Mouse (Mus musculus): Measurements from ENCODE around the gene Lca5l. TPM values are rescaled to one million over a fixed set of nuclear protein-coding genes. Genes with fewer than 3 reads are reported as not detected.

Lca5l gene
- polyA plus RNA-seq (2014; fragmentation: Illumina TruSeq; extraction: RNeasy Lipid Tissue Mini Kit (QIAGEN cat#74804); ENCODE audit: low read depth, low replicate concordance) = 0.52 TPM

DNA sequence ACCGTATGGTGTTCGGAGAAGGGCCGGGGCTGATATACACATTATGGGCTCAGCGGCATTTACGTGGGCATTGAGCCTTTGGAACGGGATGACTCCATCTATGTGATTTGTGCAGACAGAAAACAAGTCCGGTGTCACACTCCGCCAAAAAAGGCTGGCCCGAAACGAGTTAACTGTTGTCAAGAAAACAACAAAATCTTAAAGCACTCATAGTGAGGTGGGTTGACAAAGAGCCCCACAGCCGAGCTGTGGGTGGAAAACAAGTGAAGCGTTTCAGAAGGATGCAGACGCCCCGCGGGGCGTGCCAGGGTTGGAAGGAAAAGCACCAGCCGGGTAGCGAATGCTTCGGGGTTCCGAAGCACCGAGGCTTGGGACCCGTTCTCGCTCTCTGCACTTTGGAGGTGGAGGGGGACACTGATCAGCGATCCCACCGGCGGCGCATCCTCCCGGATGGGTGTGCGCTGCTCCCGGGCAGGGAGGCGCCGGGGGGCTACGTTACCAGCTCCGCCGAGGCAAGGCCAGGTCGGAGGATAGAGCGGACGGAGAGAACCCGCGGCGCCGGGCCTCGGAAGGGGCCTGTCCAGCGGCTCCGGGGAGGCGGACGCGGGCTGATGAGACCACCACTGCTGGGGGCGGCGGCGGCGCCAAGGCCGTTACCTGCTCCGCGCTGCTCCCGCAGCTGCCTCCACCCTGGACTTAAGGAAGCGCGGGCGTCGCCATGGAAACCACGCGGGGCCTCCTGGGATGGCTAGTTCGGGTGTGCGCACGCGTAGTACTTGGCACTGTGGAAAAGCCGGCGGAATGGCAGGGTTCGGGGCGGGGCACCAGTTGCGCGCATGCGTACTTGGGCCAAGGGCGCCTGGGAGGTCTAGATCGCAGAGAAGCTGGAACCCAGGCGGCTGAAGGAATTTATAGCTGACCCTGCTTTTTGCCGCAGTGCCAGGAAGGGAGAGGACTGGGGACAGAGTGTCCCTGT, at the start of gene Lca5l:
Gene Lca5l, minus strand, starts transcription at position 741 of the 976 bp plus-strand sequence.

DNA sequence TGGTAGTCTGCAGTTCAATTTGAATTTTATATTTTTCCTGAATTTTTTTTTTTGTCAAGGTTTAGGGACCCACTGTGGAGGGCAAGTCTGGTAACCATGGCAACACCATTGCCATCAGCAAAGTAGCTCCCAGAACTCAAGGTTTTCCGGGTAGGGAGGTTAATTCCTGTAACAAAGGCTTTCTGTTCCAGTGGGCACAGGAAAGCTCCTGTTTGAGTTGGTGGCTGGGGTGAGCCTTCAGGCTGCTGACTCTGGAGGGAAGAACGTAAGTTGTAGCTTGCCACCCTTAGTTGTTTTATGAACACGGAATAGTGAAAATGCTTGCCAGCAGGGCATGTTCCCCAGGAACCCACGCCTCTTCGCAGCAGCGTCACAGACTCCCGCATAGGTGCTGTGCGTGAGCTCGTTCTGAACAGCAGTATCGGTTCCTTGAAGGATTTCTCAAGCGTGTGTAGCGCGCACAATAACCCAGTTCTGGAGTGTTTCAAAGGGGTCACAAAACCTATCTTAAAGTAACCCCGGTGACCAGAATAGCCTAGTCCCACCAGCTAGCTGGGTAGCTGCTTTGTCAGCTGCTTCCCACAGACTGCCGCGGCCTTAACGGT, 43.4 kb upstream of the Lca5l start, which contains the start of gene B3galt5:
Gene B3galt5, plus strand, starts transcription at position 436 of the 605 bp plus-strand sequence.

DNA sequence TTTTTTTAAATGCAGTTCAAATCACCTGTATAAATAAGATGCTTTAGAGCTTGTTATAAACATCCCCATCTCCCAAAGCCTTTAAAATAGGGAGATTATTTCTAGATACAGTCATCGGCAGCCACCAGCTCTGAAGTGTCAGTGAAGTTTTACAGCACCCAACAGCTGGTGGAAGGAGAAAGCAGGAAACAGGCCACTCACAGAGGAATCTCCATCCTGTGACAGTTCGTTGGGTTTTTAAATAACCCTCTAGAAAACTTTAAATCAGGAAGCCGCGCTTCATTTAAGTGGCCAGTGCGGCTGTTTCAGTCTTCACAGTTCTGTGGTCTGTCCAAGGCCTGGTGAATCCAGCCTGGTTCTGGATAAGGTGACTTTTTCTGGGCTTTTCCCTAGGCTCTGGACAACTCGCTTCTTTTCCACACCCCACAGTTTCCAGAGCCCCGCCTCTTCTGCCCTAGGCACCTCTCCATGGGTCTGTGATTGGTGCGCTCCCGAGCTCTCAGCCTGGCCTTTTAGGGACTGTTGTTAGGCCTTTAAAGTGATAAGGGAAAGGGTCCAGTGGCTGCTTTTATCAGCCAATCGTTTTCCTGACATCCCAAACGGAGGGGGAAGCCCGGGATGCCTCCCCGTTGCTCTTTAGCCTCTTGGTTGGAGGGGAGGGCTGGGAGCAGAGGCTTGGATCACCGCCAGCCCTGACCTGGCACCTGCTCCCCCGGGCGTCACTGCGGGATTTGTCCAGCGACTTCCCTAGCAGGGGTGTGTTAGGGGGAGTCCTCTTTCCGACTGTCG, 8.0 kb upstream of the Lca5l start, which contains the start of gene Sh3bgr:
Gene Sh3bgr, plus strand, starts transcription at position 538 of the 789 bp plus-strand sequence.

DNA sequence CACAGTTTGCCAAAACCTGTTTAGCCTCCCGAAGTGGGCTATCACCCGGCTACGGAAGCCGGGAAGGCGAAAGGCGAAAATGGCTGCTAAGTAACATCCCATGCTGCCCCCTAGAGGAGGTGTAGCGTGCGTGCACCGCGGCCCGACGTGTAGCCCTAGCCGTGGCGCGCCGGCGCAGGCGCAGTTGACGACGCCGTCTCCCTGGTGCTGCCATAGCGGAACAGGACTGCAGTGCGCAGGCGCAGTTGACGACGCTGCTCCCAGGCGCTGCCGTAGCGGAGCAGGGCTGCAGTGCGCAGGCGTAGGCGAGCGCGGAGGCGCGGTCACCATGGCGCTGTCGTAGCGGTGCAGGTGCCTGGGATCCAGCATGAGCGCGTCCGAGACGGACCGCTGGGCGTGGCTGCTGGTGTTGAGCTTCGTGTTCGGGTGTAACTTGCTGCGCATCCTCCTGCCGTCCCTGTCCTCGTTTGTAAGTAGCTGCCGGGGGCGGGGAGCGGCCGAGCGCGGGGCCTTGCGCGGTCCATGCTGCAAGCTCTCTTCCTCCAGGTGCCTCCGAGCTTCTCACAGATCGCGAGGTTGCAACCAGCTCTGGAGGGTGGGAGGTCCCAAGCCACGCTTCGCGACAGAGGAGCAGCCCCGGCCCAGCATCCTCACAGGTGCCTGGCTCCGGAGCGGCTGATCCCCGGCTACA, 46.8 kb downstream of the Lca5l start, which contains the start of gene Wrb:
Gene Wrb, plus strand, starts transcription at position 298 of the 691 bp plus-strand sequence.

DNA sequence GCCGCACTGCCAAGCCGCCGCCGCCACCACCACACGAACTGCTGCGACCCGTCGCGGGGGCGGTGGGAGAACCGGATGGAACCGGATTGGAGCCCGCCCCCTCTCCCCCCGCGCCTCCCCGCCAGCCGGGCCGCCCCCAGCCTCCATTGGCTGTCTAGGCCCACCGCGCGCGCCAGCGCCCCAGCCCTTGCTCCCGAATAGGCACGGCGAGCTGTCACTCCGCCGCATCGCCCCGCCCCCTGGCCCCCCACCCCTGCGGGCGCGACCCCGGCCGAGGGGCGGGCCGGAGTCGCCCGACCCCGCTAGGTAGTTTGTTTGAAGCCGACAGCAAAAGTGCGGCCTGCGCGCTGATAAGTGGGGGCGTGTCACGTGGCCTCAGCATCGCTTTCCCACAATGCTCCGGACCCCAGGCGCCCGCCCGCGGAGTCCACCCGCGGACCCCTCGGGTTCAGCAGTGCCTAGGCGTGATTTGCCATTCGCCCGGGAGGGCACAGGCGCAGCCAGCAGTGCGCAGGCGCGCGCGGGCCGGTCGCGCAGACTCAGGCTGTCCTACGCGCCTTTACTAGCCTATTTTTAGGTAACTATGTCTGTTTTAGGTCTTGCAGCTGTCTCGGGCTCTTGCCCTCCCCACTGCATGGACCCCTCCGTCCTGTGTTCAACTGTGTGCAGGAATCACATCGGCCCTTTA, 64.3 kb downstream of the Lca5l start, which contains the start of gene Hmgn1:
Gene Hmgn1, minus strand, starts transcription at position 73 of the 688 bp plus-strand sequence.

Other genes with a start within 250 kb of the Lca5l start
- gene Psmg1, start 201.3 kb downstream of the Lca5l start, polyA plus RNA-seq (2014; fragmentation: Illumina TruSeq; extraction: RNeasy Lipid Tissue Mini Kit (QIAGEN cat#74804); ENCODE audit: low read depth, low replicate concordance) = 32.6 TPM
- 56.0 TPM for gene Brwd1, start 109.7 kb downstream of the Lca5l start, polyA plus RNA-seq (2014; fragmentation: Illumina TruSeq; extraction: RNeasy Lipid Tissue Mini Kit (QIAGEN cat#74804); ENCODE audit: low read depth, low replicate concordance)
- gene Hmgn1, start 64.5 kb downstream of the Lca5l start, polyA plus RNA-seq (2014; fragmentation: Illumina TruSeq; extraction: RNeasy Lipid Tissue Mini Kit (QIAGEN cat#74804); ENCODE audit: low read depth, low replicate concordance) = 52.2 TPM
- 12.5 TPM for gene Wrb, start 46.9 kb downstream of the Lca5l start, polyA plus RNA-seq (2014; fragmentation: Illumina TruSeq; extraction: RNeasy Lipid Tissue Mini Kit (QIAGEN cat#74804); ENCODE audit: low read depth, low replicate concordance)
- gene Sh3bgr, start 8.2 kb upstream of the Lca5l start, polyA plus RNA-seq (2014; fragmentation: Illumina TruSeq; extraction: RNeasy Lipid Tissue Mini Kit (QIAGEN cat#74804); ENCODE audit: low read depth, low replicate concordance) = 324 TPM
- not detected for gene B3galt5, start 43.5 kb upstream of the Lca5l start, polyA plus RNA-seq (2014; fragmentation: Illumina TruSeq; extraction: RNeasy Lipid Tissue Mini Kit (QIAGEN cat#74804); ENCODE audit: low read depth, low replicate concordance)